Mouse (Mus musculus) lung, adult 2 months (tissue): ENCODE data around the gene Erich6b. TPM values are rescaled to one million over a fixed set of nuclear protein-coding genes. Genes with fewer than 3 reads are reported as not detected.

ENCODE experiments used
- DNase-seq: peaks from one replicate; pipeline ENCODE4 v3.0.0; 2022
- H3K4me1 ChIP-seq: fragments of 200-500 bp; 2 replicates; pipeline ENCODE4 v1.6.1; 2011; ENCODE audit warnings: low read length; ENCODE audit not compliant: control insufficient read depth, insufficient read depth
- H3K4me3 ChIP-seq: fragments of 200-500 bp; replicated peaks from 2 replicates; pipeline ENCODE3; 2011; ENCODE audit warnings: low read depth, mild to moderate bottlenecking, control low read depth, low read length; ENCODE audit errors: extremely low read depth
- CTCF ChIP-seq: fragments of 200-500 bp; IDR thresholded peaks from 2 replicates; pipeline ENCODE4 v1.5.1; 2011; ENCODE audit warnings: mild to moderate bottlenecking, low read length, control low read depth; ENCODE audit not compliant: insufficient read depth
- POLR2A ChIP-seq: fragments of 200-500 bp; IDR thresholded peaks from 2 replicates; pipeline ENCODE4 v1.6.1; 2011; ENCODE audit warnings: low read depth, mild to moderate bottlenecking, control low read depth, low read length, borderline replicate concordance; ENCODE audit errors: extremely low read depth
- WGBS: fragments of 180-500 bp; shearing (Covaris S2); methylation state at CpG from one replicate; pipeline ENCODE4 v1.1.7; 2018; 5-methylcytosine and 5-hydroxymethylcytosine counted together
- polyA plus RNA-seq: library from polyadenylated mRNA; depleted of rRNA; stranded (reverse); fragments of >200 nt; gene quantifications from 2 replicates; pipeline ENCODE4 v1.2.3, GENCODE M21; 2012; rRNA removed

Gene Erich6b
- polyA plus RNA-seq, 1 experiment: not detected

- Histone ChIP-seq H3K4me3 (no peak overlapping the region), H3K4me1 (no peaks in the 10 kb centered on the region)
- no peak for DNase-seq
- 79% methylated on average over 5 of the region's 5 CpGs for WGBS
- TF ChIP-seq CTCF: no peak
- no peak for TF ChIP-seq POLR2A
Measured at GRCm38 (mm10) chr14:75696096-75696495, 54.0 kb downstream of the Erich6b start.

DNA sequence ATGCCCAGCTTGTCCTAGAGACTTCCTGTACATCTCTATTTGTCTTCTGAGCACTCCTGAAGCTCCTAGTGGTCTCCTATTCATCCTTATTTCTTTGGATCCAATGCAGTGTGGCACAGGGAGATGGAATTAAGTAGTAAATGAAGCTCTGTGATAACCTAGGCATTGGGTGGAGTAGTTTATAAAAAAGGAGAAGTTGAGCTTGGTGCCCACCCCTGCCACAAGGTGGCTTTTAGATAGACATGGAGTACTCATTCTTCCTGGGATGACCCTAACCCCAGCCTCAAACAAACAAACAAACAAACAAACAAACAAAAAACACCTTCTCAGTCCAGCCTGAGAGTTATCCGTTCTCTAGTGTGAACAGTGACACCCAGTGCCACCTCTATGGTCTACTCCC is 55.9 kb downstream of the Erich6b start:
- Histone ChIP-seq H3K4me3 (no peak overlapping the region), H3K4me1 (no peaks in the 10 kb centered on the region)
- no peak for DNase-seq
- 74% methylated on average over 1 of the region's 1 CpGs for whole genome bisulfite sequencing
- no peak for TF ChIP-seq CTCF
- no peak for TF ChIP-seq POLR2A

DNA sequence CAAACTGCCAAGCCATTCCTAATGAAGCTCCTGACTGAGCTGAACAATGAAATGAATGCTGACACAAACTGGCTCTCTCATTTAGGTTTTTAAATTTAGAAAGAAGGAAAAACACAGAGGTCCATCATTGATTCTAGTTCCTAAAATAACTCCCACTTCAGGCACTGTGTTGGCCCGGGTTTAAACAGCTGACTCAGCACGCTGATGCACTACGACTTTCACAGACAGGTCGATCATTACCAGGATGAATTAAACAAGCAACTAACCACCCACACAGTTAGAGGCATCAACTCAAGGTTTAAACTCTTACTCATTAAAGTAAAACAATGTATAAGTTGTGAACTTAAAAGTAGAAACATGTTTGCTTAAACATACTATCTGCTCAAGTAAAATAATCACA is 64.6 kb downstream of the Erich6b start:
- TF ChIP-seq CTCF (no peak), POLR2A (no peak)
- H3K4me1 ChIP-seq: no peaks in the 10 kb centered on the region
- 84% methylated on average over 4 of the region's 4 CpGs for WGBS
- H3K4me3 ChIP-seq: no peak overlapping the region
- DNase-seq: no peak

DNA sequence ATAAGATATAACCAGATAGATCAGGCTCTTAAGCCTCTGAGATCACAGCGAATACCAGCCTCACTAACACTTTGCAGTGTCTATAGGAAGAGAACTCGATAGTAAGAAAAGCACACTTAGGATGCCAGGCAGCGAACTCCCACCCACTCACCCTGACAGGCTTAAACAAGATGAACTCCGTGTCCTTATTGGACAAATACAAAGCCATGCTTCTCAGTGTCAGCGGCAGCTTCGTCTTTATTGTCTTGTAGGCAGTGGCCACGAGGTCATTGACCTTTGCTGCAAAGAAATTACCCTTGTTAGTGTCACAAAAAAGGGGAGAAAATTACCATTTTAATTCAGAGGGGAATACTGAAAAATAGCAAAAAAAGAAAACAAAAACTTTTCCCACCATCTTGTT is 65.7 kb downstream of the Erich6b start:
- Histone ChIP-seq H3K4me1 (no peaks in the 10 kb centered on the region), H3K4me3 (no peak overlapping the region)
- WGBS: 87% methylated on average over 7 of the region's 7 CpGs
- TF ChIP-seq CTCF (no peak), POLR2A (no peak)
- no peak for DNase-seq

- WGBS: 85% methylated on average over 1 of the region's 1 CpGs
- Histone ChIP-seq H3K4me3 (no peak overlapping the region), H3K4me1 (no peaks in the 10 kb centered on the region)
- TF ChIP-seq CTCF: no peak
- TF ChIP-seq POLR2A: no peak
- DNase-seq: no peak
Measured at GRCm38 (mm10) chr14:75708986-75709385, 66.9 kb downstream of the Erich6b start.

DNA sequence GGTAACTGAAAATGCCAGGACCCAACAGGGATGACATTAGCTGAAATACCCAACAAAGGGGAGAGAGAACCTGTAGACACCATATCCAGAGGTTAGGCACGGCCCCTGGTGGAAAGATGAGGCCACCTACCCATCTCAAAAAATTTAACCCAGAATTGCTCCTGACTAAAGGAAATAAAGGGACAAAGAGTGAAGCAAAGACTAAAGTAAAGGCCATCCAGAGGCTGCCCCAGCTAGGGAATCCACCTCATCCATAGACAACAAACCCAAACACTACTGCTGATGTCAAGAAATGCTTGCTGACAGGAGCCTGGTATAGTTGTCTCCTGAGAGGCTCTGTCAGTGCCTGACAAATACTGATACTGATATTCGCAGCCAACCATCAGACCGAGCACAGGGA is 69.7 kb downstream of the Erich6b start:
- TF ChIP-seq CTCF (no peak), POLR2A (no peak)
- 96% methylated on average over 3 of the region's 3 CpGs for WGBS
- Histone ChIP-seq H3K4me1 (no peaks in the 10 kb centered on the region), H3K4me3 (no peak overlapping the region)
- no peak for DNase-seq

DNA sequence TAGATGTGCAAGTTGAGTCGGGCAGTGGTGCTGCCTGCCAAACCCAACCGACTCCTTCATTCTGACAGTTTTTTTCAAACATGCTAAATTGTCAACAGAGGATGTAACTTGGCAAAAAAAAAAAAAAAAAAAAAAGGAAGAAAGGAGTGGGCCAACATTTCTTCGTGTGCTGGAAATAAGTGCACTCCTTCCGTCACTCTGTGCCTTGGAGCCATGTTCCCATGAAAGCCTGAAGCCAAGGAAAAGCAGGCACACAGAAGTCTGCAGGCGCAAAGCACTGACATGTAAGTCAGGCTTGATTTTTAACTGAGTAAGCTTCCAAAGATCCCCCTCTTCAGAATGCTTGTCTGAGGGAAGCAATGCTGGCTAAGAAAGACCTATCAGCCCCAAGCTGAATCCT is 70.6 kb downstream of the Erich6b start:
- DNase-seq: no peak
- TF ChIP-seq CTCF: no peak
- no peak for TF ChIP-seq POLR2A
- no peak overlapping the region for H3K4me3 ChIP-seq
- 54% methylated on average over 5 of the region's 5 CpGs for WGBS
- H3K4me1 ChIP-seq: no peaks in the 10 kb centered on the region

DNA sequence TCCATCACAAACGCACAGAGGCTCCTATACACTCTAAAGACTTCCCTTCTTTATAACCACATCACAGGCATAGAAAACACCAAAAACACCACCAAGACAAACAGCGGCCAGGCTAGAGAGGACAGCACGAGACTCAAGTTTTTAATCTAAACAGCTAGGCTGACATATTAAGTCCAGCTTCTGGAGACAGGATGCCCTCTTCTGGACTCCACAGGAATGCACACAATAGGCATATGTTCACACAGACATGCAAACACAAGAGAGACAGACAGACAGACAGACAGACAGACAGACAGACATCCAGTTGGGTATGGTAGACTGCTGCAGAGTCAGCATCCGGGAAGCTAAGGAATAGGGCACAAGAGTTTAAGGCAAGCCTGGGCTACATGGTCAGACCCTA is 71.6 kb downstream of the Erich6b start:
- no peak for DNase-seq
- TF ChIP-seq CTCF (no peak), POLR2A (no peak)
- H3K4me3 ChIP-seq: no peak overlapping the region
- H3K4me1 ChIP-seq: no peaks in the 10 kb centered on the region
- WGBS: 75% methylated on average over 4 of the region's 4 CpGs

- Histone ChIP-seq H3K4me3 (no peak overlapping the region), H3K4me1 (no peaks in the 10 kb centered on the region)
- DNase-seq: no peak
- TF ChIP-seq POLR2A: no peak
- no peak for TF ChIP-seq CTCF
- WGBS: 90% methylated on average over 4 of the region's 4 CpGs
Measured at GRCm38 (mm10) chr14:75716410-75716809, 74.4 kb downstream of the Erich6b start.

Other genes starting within 250 kb of the Erich6b start
- gene Siah3, start 186.3 kb upstream of the Erich6b start, polyA plus RNA-seq: 0.04 TPM in 1 of 2 replicates, not detected in the other
- 0.08 TPM in 1 of 2 replicates, not detected in the other for gene Spert, start 49.1 kb upstream of the Erich6b start, polyA plus RNA-seq
- gene Cog3, start 112.3 kb downstream of the Erich6b start, polyA plus RNA-seq: 8.5 and 11.0 TPM in 2 replicates
- gene Slc25a30, start 144.8 kb downstream of the Erich6b start, polyA plus RNA-seq: 5.0 and 7.7 TPM in 2 replicates
- 1,159 and 1,652 TPM in 2 replicates for gene Tpt1, start 202.8 kb downstream of the Erich6b start, polyA plus RNA-seq